Mouse (Mus musculus): ENCODE results near the gene Cox6a1.
"Not testable (repeated sequence)": the region's sequence is repeated elsewhere in the genome, so short reads cannot be mapped to it uniquely, and the experiment has no call there.

The Cox6a1 gene

GRCm38 (mm10) chr5:115347564-115347963 is 1.2 kb downstream of the Cox6a1 start:
- peak; percentile 79 to 90 for DNase-seq

- DNase-seq: no peak
These were observed 7.2 kb downstream of the Cox6a1 start for GRCm38 (mm10) chr5:115341314-115342165.

DNA sequence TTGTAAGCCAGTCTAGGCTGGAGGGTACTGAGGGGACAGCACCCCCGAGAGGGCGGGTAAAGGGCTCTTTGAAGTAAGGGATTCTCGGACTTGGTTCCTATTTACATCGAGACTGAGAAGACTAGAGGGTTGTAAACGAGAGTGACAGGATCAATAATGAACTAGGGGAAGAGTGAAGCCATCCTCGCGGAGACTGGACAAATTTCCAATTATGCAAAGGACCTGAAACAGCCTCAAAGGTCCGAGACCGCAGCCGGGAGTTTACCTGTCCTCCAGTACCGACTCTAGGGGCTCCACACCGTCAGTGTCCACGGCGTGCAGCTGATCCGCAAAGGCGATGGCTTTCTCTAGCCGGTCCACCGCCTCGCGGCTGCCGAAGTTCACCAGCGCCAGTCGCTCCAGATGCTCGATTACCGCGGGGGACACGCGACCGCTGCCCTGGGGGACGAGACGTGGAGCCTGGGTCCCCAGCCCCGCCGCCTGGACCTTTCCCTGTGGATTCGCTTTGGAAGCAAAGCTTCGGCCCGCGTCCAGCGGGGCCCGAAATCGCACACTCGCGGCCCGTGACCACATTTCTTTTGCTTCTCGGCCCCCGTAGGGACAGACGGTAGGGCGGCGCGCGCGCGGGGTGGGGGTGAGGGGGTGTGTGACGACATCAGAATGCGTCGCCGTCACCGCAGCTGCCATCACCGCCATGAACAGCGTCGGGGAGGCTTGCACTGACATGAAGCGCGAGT is 8.0 kb downstream of the Cox6a1 start, which contains the start of the genes Gatc and Triap1:
Gene Gatc, minus strand, starts transcription at position 602 of the 737 bp plus-strand sequence.
Gene Triap1, plus strand, starts transcription at position 649 of the 737 bp plus-strand sequence.
- peak; percentile 78 to 85 for DNase-seq

GRCm38 (mm10) chr5:115340007-115340406 is 8.8 kb downstream of the Cox6a1 start:
- no peak for DNase-seq

DNA sequence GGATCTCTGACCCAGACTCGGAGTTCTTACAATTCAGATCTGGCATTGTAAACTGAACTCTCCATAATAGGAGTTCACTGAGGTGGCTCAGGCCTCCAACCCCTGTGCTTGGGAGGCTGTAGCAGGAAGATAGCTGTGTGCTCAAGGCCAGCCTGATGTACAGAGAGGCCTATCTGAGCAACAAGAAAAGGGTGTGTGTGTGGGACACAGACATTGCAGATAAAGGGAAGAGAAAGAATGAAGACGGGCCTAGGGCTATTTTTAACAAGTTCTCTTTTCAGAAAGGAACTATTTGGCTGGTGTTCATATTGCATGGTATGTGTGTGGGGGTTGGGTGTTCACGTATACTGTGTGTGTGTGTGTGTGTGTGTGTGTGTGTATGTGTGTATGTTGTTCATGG is 15.2 kb downstream of the Cox6a1 start:
- no peak for DNase-seq

GRCm38 (mm10) chr5:115330955-115331354 is 17.8 kb downstream of the Cox6a1 start:
- DNase-seq: no peak

GRCm38 (mm10) chr5:115327610-115328548 is 20.9 kb downstream of the Cox6a1 start:
- no peak for DNase-seq

DNA sequence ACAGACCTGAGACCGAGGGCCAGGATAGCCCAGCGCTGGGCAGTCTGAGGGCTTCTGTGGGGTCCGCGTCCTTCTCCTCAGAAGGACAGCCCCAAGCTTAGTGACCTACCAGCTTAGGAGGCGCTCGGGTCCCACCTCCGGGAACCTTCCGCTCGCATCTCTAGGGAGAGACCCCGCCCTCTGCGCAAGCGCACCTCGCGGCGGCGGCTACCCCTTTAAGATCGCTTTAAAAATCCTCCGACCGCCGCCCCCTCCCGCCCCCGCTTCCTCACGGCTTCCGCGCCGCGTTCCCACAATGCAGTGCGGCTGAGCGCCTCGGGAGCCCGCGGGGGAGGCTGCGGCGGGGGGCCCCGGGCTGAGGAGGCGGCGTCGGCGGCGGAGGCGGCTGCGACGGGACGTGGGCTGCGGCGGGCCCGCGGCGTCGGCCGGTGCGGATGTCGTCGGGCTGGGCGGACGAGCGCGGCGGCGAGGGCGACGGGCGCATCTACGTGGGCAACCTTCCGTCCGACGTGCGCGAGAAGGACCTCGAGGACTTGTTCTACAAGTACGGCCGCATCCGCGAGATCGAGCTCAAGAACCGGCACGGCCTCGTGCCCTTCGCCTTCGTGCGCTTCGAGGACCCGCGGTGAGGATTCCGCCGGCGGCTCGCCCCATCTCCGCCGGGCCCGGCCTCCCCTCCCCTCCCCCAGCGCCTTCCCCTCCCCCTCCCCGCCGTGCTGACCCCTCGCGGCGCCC is 21.7 kb downstream of the Cox6a1 start, which contains the start of gene Srsf9:
Gene Srsf9, plus strand, starts transcription at position 303 of the 735 bp plus-strand sequence.
- DNase-seq: peak; percentile 95 to 96

- DNase-seq: no peak
These were observed 22.4 kb downstream of the Cox6a1 start for GRCm38 (mm10) chr5:115326256-115326831.

GRCm38 (mm10) chr5:115319004-115319940 is 29.5 kb downstream of the Cox6a1 start:
- peak; percentile 51 to 53 for DNase-seq

GRCm38 (mm10) chr5:115317645-115318328 is 31.0 kb downstream of the Cox6a1 start:
- no peak for DNase-seq

DNA sequence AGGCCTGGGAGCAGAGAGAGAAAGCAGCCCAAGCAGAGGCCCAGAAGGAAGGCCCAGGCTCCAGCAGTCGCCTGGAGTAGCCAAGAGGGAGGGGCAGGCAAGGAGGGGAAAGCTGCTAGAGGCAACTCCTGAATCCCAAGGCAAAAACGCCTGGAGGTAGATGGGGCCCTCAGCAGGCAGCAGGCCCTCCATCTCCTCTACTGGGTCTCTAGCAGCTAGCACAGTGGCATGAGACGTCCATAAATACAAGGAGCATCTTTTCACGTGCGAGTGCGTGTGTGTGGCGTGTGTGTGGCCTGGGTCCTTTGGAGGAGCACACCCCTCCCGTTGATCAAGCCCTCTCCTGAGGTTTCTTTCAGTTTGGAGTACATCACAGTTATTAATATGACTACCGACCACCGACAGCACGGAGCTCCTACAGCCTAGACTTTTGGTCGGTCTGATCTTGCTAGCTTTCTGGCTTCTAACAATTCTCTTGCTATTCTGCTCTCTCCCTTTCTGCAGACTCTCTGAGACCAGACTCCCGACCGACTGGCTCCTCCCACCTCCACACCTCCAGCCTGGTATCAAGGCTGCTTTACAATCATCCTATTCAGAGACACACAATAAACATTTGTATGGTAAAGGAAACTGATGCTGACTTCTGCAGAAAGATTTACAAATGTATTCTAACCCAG is 31.7 kb downstream of the Cox6a1 start:
- no peak for DNase-seq

DNA sequence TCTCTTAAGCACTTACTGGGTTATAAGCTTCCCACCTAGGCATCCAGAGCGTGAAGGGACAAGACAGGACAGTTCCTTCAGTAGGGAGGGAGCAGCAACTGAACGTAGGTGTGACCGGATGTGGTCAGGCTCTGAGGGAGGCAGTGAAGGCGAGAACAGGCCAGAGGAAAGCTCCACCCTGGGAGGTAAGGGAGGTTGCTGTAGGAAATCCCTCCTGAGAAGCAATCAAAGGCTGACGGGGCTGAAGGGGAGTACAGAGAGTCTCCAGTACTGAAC is 35.2 kb downstream of the Cox6a1 start:
- no peak for DNase-seq

GRCm38 (mm10) chr5:115312816-115313667 is 35.7 kb downstream of the Cox6a1 start:
- DNase-seq: no peak

DNA sequence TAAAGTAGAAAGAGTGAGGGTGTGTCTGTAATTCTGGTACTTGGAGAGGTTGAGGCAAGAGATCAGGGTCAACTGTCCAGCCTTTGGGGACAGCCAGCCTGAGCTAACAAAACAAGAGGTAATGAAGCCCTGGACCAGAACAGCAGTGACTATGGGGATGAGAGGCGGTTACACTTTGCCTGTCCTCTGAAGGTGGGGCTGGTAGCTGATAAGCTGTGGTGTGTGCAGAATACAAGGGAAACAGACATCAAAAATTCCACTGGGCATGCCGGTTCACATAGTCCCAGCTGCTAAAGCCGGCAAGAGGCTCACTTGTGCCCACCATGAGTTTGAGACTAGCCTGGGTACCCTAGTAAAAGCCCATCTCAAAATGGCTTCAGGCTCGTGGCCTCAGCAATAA is 36.4 kb downstream of the Cox6a1 start:
- DNase-seq: no peak

DNA sequence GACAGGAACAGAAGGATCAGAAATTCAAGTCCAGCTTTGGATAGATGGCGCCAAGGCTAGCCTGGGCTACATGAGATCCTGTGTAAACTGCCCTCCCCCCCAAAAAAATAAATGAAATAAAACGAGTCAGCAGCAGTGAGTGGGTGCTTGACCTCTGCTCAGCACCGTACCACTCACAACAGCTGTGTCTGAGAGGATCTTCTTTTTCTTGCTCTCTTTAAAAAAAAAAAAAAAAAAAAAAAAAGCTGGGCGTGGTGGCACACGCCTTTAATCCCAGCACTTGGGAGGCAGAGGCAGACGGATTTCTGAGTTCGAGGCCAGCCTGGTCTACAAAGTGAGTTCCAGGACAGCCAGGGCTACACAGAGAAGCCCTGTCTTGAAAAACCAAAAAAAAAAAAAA is 46.6 kb downstream of the Cox6a1 start:
- not testable (repeated sequence) for DNase-seq

- DNase-seq: peak in 1 of 2 experiments; percentile 19
These were observed 47.2 kb downstream of the Cox6a1 start for GRCm38 (mm10) chr5:115301615-115302014.
